Mouse (Mus musculus) lung, postnatal 0 days (tissue): Measurements from ENCODE around the gene Prokr2.

ENCODE experiments used
- CTCF ChIP-seq: IDR thresholded peaks from 2 replicates; pipeline ENCODE4 v1.5.1; 2016; ENCODE audit warnings: antibody characterized with exemption, mild to moderate bottlenecking
- EP300 ChIP-seq: IDR thresholded peaks from 2 replicates; pipeline ENCODE4 v1.6.1; 2016; ENCODE audit warnings: antibody characterized with exemption, mild to moderate bottlenecking, control low read depth

- TF ChIP-seq CTCF: no peak
- no peak for TF ChIP-seq EP300
These were observed 37.6 kb upstream of the Prokr2 start for GRCm38 (mm10) chr2:132422846-132423245.
